Mouse (Mus musculus) brown adipose tissue, adult 24 weeks (tissue): Measurements from ENCODE around the gene Galnt16. TPM values are rescaled to one million over a fixed set of nuclear protein-coding genes. Genes with fewer than 3 reads are reported as not detected.
A peak's percentile ranks its signal among the peaks of the same experiment; 100 is the strongest.

Source experiments
- H3K27ac ChIP-seq: fragments of 200-500 bp; replicated peaks from 2 replicates; pipeline ENCODE4 v1.5.1; 2012; ENCODE audit warnings: low read depth, mild to moderate bottlenecking, low read length
- H3K4me1 ChIP-seq: fragments of 200-500 bp; 2 replicates; pipeline ENCODE4 v1.6.1; 2012; ENCODE audit warnings: low read length, mixed read lengths; ENCODE audit not compliant: control insufficient read depth, insufficient read depth, insufficient read length
- H3K4me3 ChIP-seq: fragments of 200-500 bp; 2 replicates; pipeline ENCODE4 v1.5.1; 2012; ENCODE audit warnings: low read depth, mild to moderate bottlenecking, low read length, moderate library complexity; ENCODE audit not compliant: insufficient read depth
- polyA plus RNA-seq: library from polyadenylated mRNA; stranded (reverse); fragments of >200 nt; gene quantifications from 2 replicates; pipeline ENCODE4 v1.2.4, GENCODE M21; 2012; ENCODE audit not compliant: missing spikeins, insufficient read depth, insufficient read length

The Galnt16 gene
- polyA plus RNA-seq, 1 experiment = 4.1 TPM

DNA sequence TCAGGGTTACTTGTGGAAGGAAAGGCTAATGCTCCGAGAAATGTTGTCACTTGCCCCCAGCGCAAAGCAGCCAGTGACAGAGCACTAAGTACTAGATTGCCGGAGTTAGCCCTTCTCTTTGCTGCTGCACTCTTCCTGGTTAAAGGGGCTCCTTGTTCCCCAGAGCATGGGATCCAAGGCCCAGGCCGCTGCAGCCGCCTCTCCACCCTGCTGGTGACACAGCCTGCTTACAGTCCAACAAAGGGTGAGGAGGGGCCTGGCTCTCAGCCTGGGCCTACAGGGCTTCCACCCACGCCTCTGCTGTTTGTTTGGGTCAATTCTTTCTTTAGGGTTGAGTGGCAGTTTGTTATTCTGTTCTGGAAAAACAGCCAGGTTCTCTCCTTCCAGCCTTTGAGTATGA lies 80.7 kb downstream of the Galnt16 start:
- H3K4me1 ChIP-seq = no peaks in the 10 kb centered on the region
- H3K27ac ChIP-seq = no peak overlapping the region
- H3K4me3 ChIP-seq = no peak overlapping the region

- no peaks in the 10 kb centered on the region for H3K4me1 ChIP-seq
- H3K4me3 ChIP-seq = no peak overlapping the region
- H3K27ac ChIP-seq = no peak overlapping the region
Measured at GRCm38 (mm10) chr12:80601597-80602269, 83.7 kb downstream of the Galnt16 start.

GRCm38 (mm10) chr12:80602432-80602831 lies 84.4 kb downstream of the Galnt16 start:
- H3K4me3 ChIP-seq = no peak overlapping the region
- no peaks in the 10 kb centered on the region for H3K4me1 ChIP-seq
- H3K27ac ChIP-seq = no peak overlapping the region

DNA sequence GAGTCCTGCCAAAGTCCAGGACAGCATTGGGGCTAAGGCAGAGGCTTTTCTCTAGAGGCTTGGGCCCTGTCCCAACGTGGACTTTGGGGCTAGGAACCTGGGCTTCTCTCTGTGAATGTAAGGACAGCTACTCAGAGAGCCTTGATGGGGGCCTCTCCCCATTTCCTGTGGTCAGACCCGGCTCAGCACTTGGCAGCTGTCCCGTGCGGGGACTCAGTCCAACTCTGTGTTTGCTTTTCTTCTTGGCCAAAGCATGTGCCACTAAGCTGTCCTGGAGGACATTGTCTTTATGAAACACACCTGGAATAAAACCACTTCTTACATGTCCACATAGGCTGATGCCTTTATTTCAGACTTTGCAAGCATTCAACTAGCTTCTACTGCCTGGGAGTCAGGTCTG lies 85.5 kb downstream of the Galnt16 start:
- Histone ChIP-seq H3K27ac (no peak overlapping the region), H3K4me3 (no peak overlapping the region), H3K4me1 (no peaks in the 10 kb centered on the region)

DNA sequence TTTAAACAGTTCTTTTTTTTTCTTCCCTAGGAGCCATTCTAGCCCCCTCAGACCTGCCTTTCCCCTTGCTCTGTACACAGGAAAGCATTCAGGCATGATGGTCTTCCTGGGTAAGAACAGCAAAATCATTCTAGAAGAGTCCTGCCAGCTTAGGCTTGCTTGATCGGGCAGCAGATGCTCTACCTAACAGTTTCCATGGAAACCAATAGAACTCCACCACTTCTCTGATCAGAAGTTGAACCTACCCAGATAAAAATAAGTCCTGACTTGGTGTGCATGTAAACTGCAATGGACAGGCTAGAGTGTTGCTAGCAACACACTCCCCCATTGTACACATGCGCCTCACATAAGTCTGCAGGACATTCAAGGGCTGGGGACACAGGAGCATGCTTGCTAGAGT lies 86.1 kb downstream of the Galnt16 start:
- H3K27ac ChIP-seq = no peak overlapping the region
- no peaks in the 10 kb centered on the region for H3K4me1 ChIP-seq
- no peak overlapping the region for H3K4me3 ChIP-seq

GRCm38 (mm10) chr12:80608576-80608975 lies 90.5 kb downstream of the Galnt16 start:
- H3K27ac ChIP-seq = no peak overlapping the region
- no peaks in the 10 kb centered on the region for H3K4me1 ChIP-seq
- H3K4me3 ChIP-seq = no peak overlapping the region

DNA sequence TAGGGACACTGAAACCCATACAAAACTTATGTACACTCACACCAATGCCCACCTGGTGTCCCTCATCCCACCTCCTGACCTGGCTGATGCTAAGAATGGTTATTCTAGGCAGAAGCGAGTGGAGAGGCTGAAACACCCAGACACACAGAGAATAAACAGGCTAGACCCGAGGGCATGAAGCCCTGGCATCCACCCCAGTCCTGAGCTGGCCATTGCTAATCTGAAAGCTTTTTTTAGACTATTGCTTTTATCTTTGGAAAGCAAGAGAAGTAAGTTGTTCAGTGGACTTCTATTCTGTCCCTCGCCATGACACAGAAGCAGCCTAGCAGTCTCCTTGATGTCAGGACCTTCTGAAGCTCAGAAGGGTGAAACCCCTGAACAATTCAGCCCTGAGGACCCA lies 91.9 kb downstream of the Galnt16 start:
- H3K27ac ChIP-seq = no peak overlapping the region
- no peak overlapping the region for H3K4me3 ChIP-seq
- H3K4me1 ChIP-seq = no peaks in the 10 kb centered on the region

DNA sequence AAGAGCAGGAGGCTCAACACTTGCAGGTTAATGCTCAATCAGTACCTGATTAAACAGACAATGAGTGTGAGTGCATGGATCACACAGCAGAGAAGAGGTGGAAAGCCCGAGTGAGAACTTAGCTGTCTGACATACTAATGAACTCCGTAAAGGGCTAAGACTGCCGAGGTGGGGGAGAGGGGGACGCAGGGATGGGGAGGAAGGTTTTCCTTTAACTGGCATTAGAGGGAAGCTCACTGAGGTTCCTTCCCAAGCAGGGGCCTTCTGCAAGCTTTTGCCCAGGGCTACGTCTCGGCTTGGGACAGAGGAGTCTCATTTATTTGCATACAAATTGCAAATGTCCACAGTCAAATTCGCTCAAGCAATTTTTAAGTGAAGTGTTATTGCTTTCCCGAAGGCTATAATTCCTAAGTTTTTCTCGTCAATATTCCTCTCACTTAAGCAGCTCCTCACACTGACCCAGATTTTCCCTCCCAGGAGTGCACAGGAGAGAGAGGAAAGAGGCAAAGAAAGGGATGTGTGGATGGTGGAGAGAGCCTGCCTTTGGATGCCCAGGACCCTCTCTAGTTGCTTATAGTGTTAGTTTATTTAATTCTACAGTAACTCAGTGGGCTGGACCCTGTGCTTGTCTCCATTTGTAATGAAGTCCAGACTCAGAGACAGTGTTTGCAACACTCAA lies 94.2 kb downstream of the Galnt16 start:
- H3K4me1 ChIP-seq = no peaks in the 10 kb centered on the region
- no peak overlapping the region for H3K4me3 ChIP-seq
- H3K27ac ChIP-seq = no peak overlapping the region

- Histone ChIP-seq H3K27ac (no peak overlapping the region), H3K4me3 (no peak overlapping the region), H3K4me1 (no peaks in the 10 kb centered on the region)
Measured at GRCm38 (mm10) chr12:80615371-80616257, 97.5 kb downstream of the Galnt16 start.

- H3K4me1 ChIP-seq = no peaks in the 10 kb centered on the region
- no peak overlapping the region for H3K27ac ChIP-seq
- no peak overlapping the region for H3K4me3 ChIP-seq
Measured at GRCm38 (mm10) chr12:80620501-80620900, 102.4 kb downstream of the Galnt16 start.

DNA sequence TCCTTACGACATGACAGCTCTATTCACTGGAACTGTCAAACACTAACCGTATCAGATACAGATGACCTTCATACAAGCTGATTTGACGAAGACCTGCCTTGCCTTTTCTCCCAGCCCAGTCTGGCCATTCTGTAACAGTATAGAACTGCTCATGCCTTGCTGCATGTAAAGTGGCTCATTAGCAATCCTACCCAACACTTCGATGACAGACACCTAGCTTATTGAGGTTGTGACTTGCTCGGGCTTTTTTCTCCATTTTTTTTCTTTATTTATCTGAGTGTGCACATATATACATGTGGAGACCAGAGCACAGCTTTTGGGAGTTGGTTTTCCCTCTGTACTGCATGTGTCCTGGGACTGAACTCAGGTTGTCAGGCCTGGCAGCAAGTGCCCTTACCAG lies 113.7 kb downstream of the Galnt16 start:
- Histone ChIP-seq H3K27ac (no peak overlapping the region), H3K4me1 (no peaks in the 10 kb centered on the region), H3K4me3 (no peak overlapping the region)

- H3K4me1 ChIP-seq = peaks cover 13% of the 10 kb centered on the region
- peak overlapping the region; percentile 29; the same call in 1 of the 2 replicates for H3K27ac ChIP-seq
- H3K4me3 ChIP-seq = peak overlapping the region; percentile 96
Measured at GRCm38 (mm10) chr12:80642725-80643692, 124.9 kb downstream of the Galnt16 start.

DNA sequence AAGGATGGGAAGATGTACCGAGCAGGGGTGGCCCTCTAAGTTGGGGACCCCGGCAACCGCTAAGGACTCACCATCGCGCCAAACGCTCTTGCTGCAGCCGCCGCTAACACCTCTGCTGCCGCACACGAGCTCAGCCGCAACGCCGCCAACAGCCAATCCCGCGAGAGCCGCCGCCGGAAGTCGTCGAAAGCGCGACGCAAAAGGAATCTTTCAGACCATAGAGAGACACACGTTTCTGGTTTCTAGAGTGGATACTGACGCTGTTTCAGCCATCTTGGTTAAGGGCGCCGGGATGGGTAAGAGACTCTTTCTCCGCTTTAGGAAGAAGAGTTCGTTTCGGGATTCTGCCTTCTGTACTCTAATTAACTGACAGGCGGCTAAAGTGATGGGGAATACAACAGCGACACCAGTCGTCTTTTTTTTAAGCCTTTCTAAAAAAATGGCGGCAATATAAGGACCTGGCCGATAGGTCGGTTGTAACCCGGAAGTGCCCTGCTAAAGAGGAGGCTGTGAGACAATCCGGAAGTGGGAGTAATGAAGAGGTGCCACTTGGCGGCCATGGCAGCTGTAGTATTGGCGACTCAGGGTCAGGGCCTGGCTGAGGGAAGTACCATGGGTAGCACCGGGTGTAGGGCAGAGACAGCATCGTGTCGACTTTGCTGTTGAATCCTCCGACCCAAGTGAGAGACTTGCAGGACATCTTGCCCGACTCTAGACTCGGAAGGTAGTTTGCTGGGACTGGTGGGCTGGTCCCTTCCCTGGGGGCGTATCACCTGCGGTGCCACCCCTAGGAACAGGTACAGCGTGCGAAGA lies 125.8 kb downstream of the Galnt16 start, which contains the start of the genes Slc39a9 and Erh:
Gene Slc39a9, plus strand, starts transcription at position 191 of the 813 bp plus-strand sequence.
Gene Erh, minus strand, starts transcription at position 649 of the 813 bp plus-strand sequence.
- H3K4me3 ChIP-seq = peak within 1 kb of the TSS; percentile 96
- peak within 1 kb of the TSS; percentile 92 for H3K27ac ChIP-seq
- H3K4me1 ChIP-seq = peaks cover 13% of the 10 kb centered on the region

DNA sequence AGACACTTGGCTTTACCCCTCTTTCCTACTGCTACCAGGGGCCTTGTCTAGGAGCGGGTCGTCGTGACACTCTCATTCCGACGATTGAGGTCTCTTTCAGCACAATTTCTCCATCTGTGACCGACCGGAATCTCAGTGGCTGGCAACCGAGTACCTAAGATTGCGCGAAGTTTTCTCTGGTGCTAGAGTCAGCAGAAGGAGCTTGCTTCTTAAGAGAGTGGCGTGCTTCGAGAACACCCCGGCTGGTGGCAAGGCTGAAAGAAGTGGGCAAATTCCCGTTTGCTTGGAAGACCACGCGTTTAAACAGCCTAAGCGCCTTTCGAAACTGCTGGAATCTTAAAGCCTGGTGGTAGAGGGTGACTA lies 126.4 kb downstream of the Galnt16 start:
- H3K4me3 ChIP-seq = peak overlapping the region; percentile 96
- peaks cover 13% of the 10 kb centered on the region for H3K4me1 ChIP-seq
- H3K27ac ChIP-seq = peak overlapping the region; percentile 81
